Mouse (Mus musculus): ENCODE measurements around the gene Asphd2.
A peak's percentile ranks its signal among the peaks of the same experiment; 100 is the strongest.

The Asphd2 gene

GRCm38 (mm10) chr5:112389352-112389751, 5.3 kb downstream of the Asphd2 start:
- no peak for DNase-seq

- no peak for DNase-seq
These were observed 8.7 kb downstream of the Asphd2 start for GRCm38 (mm10) chr5:112385973-112386372.

DNA sequence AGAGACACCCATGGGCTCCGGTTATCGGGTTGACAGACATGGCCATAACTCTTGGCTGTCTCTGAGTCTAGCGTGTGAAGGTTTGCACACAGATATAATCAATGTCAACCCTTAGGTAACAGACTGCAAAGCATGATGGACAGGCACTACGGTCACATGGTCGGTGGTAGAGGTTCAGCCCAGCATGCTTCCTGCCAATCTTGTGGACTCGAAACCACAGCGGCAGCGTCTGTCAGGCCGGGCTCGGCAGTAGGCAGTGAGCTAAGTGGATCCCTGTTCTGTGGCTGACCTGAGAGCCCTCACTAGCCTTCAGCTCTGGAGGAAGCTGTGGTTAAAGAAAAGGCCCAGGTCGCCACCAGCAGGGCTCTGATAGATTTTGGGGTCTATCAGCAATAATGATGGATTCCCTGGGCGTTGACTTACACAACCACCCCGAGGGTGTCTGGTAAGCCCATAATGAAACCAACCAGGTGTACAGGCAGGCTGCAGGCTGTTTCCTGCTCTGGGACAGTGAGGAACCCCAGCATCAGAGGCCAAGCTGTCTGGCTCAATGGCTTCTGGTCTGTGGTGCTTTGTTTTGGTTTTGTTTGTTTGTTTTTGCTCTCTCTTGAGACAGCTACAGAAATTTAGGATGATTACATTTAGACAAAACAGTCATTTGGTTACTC, 9.7 kb downstream of the Asphd2 start:
- no peak for DNase-seq

DNA sequence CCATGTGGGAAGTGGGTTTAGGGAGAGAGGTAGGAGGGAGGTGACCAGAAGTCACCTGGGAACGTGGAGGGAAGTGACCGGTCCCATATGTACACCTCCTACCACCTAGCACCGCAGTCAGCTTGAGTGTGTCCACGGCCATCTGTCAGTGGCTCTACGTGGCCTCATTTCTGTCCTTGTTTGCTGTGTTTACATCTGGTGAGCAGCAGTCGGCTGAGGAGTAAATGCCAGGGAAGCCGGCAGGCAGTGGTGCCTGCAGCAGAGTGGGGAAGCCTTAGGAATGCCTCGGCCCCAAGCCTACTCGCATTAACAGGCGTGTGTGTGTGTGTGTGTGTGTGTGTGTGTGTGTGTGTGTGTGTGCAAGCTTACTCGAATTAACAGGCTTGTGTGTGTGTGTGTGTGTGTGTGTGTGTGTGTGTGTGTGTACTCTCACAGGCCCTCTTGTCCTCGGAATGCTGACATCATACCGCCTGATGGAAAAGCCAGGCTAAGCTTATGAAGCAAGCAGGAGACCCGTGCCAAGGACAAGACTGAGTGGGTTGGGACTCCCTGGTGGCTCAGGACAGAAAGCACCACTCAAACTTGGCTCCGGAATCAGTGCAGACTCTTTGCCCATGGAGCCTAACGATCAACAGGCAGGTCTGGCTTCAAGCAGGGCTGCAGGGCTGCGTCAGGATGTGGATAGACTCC, 11.9 kb downstream of the Asphd2 start:
- DNase-seq = no peak

DNA sequence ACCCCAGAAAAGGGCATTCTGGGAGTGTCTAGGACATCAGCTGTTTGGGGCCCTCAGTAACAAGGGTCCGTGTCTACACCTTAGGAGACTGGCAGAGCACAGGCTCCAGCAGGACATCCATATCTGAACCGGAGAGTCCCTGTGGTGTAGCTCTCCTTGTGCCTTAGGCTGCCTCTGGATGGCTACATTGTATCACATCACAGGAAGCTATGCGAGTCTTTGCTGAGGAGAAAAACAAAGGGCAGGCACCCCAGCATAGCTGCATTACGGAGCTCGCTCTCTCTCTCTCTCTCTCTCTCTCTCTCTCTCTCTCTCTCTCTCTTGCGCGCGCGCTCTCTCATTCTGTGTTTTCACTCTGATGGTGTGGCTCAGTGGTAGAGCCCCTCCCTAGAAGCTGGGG, 12.6 kb downstream of the Asphd2 start:
- DNase-seq = no peak

DNA sequence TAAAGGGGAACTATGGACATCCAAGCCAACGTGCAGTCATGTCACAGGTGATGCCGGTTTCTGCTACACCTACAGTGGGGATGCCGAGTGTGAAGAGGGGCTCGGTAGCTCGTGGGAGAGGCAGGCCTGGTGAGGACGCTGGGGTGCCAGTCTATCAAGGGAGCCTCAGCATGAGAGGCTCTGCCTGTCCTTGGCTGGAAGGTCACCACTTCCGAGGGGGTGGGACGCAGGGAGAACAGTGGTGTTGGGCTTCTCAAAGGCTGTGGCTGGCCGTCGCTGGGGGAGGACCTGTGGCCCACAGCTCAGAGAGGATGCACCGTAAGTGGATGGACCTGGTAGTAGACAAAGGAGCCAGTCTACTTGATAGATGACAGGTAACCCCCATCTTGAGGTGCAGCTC, 13.5 kb downstream of the Asphd2 start:
- DNase-seq = no peak

GRCm38 (mm10) chr5:112378716-112379115, 15.9 kb downstream of the Asphd2 start:
- DNase-seq = no peak

GRCm38 (mm10) chr5:112377380-112377779, 17.3 kb downstream of the Asphd2 start:
- DNase-seq = no peak

- peak; percentile 33 for DNase-seq
These were observed 18.6 kb downstream of the Asphd2 start for GRCm38 (mm10) chr5:112376111-112376510.

- DNase-seq = no peak
These were observed 22.7 kb downstream of the Asphd2 start for GRCm38 (mm10) chr5:112371933-112372332.

DNA sequence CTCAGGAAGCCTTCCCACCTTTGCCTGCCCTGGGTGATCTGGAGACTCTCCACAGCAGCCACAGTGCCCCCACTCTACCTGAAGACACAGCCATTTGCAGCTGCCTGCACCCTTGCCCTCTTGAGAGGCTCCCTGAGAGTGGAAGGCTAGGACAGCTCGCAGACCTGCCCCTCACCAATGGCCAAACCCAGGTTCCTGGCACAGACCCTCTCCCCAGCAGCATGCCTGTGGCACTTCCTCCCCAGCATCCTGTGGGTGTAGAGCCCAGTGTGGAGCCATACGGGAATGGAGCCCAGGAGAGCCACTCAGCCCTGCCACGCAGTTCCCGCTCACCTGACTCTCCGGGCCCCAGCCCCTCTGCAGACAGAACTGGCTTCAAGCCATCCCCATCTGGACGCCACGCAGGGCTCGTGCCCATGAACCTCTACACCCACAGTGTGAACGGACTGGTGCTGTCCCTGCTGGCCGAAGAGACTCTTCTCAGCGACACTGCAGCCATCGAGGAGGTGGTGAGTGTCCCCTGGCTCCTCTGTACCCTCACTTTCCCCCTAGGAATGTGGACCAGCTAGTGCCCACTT, 24.3 kb downstream of the Asphd2 start:
- DNase-seq = no peak

GRCm38 (mm10) chr5:112369326-112369725, 25.3 kb downstream of the Asphd2 start:
- DNase-seq = no peak

DNA sequence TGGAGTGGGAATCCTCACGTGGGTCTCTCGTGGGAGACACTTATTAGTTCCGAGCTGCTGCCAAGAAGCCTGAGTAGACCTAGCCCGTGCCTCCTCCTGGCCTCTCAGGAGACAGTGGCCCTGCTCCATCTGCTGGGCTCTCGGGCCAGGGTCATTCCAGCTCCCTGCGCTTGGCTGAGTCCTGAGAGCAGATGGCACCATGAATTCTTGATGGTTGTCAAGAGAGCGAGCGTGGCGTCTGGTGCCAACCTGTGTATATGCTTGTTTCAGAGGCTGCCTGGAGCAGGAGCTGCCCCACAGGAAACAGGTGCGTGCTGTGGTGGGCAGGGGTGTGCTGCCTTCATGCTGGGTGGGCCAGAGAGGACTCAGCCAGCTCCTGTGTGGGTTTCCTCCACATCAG, 26.0 kb downstream of the Asphd2 start:
- no peak for DNase-seq

DNA sequence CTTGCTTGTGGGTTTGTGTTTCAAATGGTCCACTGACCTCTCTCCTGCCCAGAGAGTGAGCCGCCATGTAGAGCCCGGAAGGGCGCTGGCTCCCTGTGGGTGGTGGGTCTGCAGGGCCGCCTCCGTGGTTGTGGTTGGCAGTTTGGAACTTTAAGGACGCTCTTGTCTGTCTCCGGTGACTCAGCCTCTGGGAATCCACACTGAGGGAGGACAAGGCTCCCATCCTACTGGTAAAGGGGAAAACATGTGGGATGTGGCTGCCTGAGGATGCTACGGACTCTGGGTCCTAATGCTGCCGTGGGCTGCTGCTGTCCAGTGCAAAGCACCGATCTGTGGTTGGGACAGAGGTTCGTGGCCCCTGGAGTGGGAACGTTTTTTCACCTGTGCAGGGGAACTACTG, 26.7 kb downstream of the Asphd2 start:
- no peak for DNase-seq

- no peak for DNase-seq
These were observed 27.3 kb downstream of the Asphd2 start for GRCm38 (mm10) chr5:112367338-112367737.

GRCm38 (mm10) chr5:112366879-112367278, 27.8 kb downstream of the Asphd2 start:
- no peak for DNase-seq

DNA sequence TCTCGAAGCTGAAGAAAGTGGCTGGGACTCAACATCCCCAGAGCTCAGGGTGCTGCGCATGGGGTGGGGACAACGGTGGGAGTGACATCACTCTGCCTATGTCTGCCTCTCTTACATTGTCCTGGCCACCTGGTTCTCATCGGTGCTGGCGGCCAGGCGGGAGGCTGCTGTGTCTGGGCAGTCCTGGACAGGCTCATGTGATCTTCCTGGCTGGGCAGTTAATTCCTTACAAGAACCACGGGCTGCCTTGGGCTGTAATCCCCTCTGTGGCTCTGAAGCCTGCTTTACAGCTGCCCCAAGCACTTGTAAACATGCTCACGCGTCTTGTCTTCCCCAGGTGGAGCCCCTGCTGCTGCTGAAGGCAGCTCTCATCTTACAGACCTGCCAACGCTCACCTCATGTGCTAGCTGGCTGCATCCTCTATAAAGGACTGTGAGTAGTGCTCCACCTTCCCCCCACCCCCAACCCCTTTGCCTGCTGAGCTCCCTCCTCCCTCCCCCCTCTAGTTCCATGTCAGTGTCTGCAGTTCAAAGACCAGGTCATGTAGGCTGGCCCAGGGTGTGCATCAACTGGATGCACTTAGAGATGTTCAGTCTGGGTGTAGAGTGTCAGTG, 30.4 kb downstream of the Asphd2 start:
- DNase-seq = no peak

GRCm38 (mm10) chr5:112360077-112360476, 34.6 kb downstream of the Asphd2 start:
- no peak for DNase-seq

GRCm38 (mm10) chr5:112359520-112359919, 35.1 kb downstream of the Asphd2 start:
- no peak for DNase-seq

- no peak for DNase-seq
These were observed 38.3 kb downstream of the Asphd2 start for GRCm38 (mm10) chr5:112356322-112356721.

DNA sequence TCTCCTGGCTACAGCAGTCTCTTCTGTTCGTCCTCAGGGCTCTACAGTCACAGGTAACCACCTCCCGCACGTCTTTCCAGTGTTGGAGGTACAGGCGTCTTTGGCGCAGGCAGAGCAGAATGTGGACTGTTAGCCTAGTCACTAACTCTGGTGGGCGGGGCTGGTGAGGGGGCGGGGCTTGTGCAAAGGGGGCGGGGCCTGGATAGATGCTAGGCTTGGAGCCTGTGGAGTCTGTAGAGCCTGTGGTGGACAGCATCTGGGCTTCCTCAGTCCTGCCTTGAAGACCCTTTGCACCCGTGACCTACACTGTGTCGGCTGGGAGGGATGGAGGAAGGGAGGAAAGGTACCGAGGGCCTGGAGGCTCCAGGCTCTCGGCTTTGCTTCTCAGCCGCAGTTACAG, 38.8 kb downstream of the Asphd2 start, which contains the start of gene Gm6583:
Gene Gm6583, minus strand, starts transcription at position 124 of the 400 bp plus-strand sequence.
- DNase-seq = no peak

GRCm38 (mm10) chr5:112355493-112355892, 39.2 kb downstream of the Asphd2 start:
- DNase-seq = no peak

DNA sequence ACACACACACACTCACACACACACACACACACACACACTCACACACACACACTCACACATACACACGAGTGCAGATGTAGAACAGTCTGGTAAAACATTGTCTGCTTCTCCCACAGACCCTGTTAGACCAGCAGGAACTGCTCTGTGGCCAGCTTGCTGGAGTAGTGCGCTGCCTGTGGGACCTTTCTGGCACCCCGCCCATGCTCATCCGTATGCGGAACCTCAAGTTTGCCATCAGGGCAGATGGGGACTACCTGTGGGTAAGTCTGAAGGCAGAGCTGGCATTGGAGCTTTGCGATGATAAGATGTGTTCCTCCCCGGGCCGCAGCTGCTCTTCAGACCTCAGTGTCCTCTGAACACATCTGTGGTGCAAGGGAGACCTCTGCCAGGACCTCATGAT, 45.5 kb downstream of the Asphd2 start:
- DNase-seq = no peak

Measured in thymus, postnatal 4 days (tissue).